Mouse (Mus musculus) kidney, adult 2 months (tissue): Measurements from ENCODE around the gene Vtn. TPM values are rescaled to one million over a fixed set of nuclear protein-coding genes. Genes with fewer than 3 reads are reported as not detected.

Experiments
- DNase-seq: peaks from one replicate; pipeline ENCODE4 v3.0.0; 2021
- H3K27ac ChIP-seq: fragments of 200-500 bp; 2 replicates; pipeline ENCODE4 v1.5.1; 2012; ENCODE audit warnings: low read depth, low read length, control low read depth, inconsistent platforms; ENCODE audit not compliant: insufficient read depth
- H3K27me3 ChIP-seq: fragments of 200-500 bp; replicated peaks from 2 replicates; pipeline ENCODE4 v1.6.1; 2012; ENCODE audit warnings: mild to moderate bottlenecking, moderate library complexity, low read length, inconsistent platforms; ENCODE audit not compliant: control insufficient read depth, insufficient read depth
- H3K36me3 ChIP-seq: fragments of 200-500 bp; 2 replicates; pipeline ENCODE4 v1.6.1; 2012; ENCODE audit warnings: mild to moderate bottlenecking, moderate library complexity, low read length, inconsistent platforms; ENCODE audit not compliant: control insufficient read depth, insufficient read depth
- H3K4me1 ChIP-seq: fragments of 200-500 bp; 2 replicates; pipeline ENCODE4 v1.6.1; 2011; ENCODE audit warnings: low read length; ENCODE audit not compliant: control insufficient read depth, insufficient read depth
- H3K4me3 ChIP-seq: fragments of 200-500 bp; 2 replicates; pipeline ENCODE4 v1.5.1; 2011; ENCODE audit warnings: mild to moderate bottlenecking, low read depth, low read length, control low read depth; ENCODE audit not compliant: insufficient read depth
- CTCF ChIP-seq: fragments of 200-500 bp; conservative IDR thresholded peaks from 2 replicates; pipeline ENCODE4 v1.5.1; 2011; ENCODE audit warnings: low read depth, mild to moderate bottlenecking, control low read depth, low read length, moderate library complexity, mixed read lengths; ENCODE audit not compliant: insufficient read depth, insufficient read length
- POLR2A ChIP-seq: fragments of 200-500 bp; IDR thresholded peaks from one replicate; pipeline ENCODE4 v1.6.1; 2011; ENCODE audit warnings: low read depth, low read length, control low read depth
- WGBS: fragments of 180-500 bp; shearing (Covaris S2); methylation state at CpG from one replicate; pipeline ENCODE4 v1.1.7; 2018; 5-methylcytosine and 5-hydroxymethylcytosine counted together
- polyA plus RNA-seq: library from polyadenylated mRNA; depleted of rRNA; stranded (reverse); fragments of >200 nt; gene quantifications from 2 replicates; pipeline ENCODE4 v1.2.3, GENCODE M21; 2012; rRNA removed

The Vtn gene
- polyA plus RNA-seq, result 3.3 and 3.6 TPM in 2 replicates

DNA sequence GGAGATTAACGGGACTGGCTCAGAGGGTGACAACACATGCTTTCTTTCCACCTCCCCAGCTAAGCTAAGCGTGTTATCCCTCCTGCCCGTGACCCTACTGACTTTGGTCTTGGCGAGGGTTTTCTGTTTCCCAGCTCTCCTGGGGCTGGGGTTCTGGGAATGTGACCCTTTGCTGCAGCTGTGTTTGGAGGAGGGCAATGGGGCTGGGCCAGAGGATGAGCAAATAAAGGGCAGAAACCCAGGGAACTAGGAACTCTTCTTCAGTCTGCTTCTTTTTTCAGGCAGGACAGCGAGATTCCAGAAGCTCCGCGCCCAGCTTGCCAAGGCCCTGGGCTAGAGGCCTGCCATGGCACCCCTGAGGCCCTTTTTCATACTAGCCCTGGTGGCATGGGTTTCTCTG lies at the start of gene Vtn:
Vtn (plus strand) TSS at position 88 of the 400 bp plus-strand sequence.
- TF ChIP-seq CTCF (no peak), POLR2A (no peak)
- no peak for DNase-seq
- 58% methylated on average over 7 of the region's 7 CpGs for WGBS
- peak within 1 kb of the TSS; percentile 24; the same call in 1 of the 2 replicates for H3K4me3 ChIP-seq
- H3K27ac ChIP-seq, result no peak within 1 kb of the TSS
- no peaks in the 10 kb centered on the region for H3K4me1 ChIP-seq
- no peaks in the 10 kb centered on the region; the same call in 1 of the 2 replicates for H3K27me3 ChIP-seq
- no peaks in the 10 kb centered on the region for H3K36me3 ChIP-seq

DNA sequence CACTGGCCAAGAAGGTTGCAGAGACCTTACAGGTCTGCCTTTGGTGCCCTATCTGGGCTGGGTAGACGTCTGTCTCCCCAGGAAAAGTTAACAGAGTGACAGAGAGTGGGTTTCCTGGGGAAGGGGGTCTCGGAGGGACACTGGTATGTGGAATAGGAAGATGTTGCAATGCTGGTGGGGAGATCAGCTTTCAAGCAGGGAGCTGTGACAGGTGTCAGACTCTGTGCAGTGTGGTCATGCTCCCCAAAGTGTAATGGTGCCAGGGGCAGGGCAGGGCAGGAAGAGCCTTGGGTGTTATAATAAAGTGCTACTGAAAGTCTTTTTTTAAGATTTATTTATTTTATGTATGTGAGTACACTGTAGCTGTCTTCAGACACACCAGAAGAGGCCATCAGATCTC lies 48.6 kb upstream of the Vtn start:
- WGBS, result 32% methylated on average over 2 of the region's 2 CpGs
- DNase-seq, result no peak
- H3K27me3 ChIP-seq, result no peaks in the 10 kb centered on the region
- no peak for TF ChIP-seq CTCF
- no peak for TF ChIP-seq POLR2A
- H3K27ac ChIP-seq, result no peak overlapping the region
- H3K4me1 ChIP-seq, result no peaks in the 10 kb centered on the region
- H3K4me3 ChIP-seq, result no peak overlapping the region
- H3K36me3 ChIP-seq, result no peaks in the 10 kb centered on the region

DNA sequence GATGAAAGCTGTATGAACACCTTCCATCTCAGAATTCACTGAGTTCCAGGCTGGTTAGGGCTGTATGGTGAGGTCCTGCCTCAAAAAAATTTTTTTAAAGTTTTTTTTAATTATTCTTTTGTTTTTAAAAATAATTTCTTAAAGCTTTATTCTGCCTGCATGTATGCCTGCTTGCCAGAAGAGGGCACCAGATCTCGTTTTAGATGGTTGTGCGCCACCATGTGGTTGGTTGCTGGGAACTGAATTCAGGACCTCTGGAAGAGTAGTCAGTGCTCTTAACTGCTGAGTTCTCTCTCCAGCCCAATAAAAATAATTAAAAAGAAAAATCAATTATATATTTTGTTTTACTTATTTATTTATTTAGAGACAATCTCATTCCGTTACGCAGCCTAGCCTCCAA lies 45.2 kb upstream of the Vtn start:
- Histone ChIP-seq H3K36me3 (no peaks in the 10 kb centered on the region), H3K27ac (no peak overlapping the region), H3K4me1 (no peaks in the 10 kb centered on the region), H3K27me3 (no peaks in the 10 kb centered on the region), H3K4me3 (no peak overlapping the region)
- no peak for TF ChIP-seq POLR2A
- peak; percentile 85 for TF ChIP-seq CTCF
- peak; percentile 68 for DNase-seq
- WGBS, result 21% methylated on average over 4 of the region's 4 CpGs

DNA sequence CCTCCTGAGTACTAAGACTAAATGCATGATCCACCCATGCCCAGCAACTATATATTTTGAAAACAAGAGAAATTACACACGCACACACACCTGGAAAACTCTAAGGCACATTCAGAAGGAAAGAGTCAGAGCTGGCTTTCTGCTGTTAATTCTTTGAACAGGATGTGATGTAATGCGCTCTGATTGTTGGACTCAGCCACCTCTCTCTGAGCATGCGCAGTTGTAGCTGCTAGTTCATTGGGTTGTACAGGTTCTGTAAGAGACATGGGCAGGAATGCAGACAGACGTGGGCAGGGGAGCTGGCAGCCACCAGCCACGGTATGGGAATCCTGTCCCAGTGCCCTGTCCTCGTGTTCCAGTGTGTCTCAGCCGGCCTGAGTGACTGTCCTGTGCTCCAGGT lies 44.6 kb upstream of the Vtn start:
- TF ChIP-seq CTCF, result no peak
- no peak for TF ChIP-seq POLR2A
- no peak for DNase-seq
- Histone ChIP-seq H3K4me1 (no peaks in the 10 kb centered on the region), H3K27me3 (no peaks in the 10 kb centered on the region), H3K27ac (no peak overlapping the region), H3K4me3 (no peak overlapping the region), H3K36me3 (no peaks in the 10 kb centered on the region)
- 68% methylated on average over 7 of the region's 7 CpGs for WGBS

DNA sequence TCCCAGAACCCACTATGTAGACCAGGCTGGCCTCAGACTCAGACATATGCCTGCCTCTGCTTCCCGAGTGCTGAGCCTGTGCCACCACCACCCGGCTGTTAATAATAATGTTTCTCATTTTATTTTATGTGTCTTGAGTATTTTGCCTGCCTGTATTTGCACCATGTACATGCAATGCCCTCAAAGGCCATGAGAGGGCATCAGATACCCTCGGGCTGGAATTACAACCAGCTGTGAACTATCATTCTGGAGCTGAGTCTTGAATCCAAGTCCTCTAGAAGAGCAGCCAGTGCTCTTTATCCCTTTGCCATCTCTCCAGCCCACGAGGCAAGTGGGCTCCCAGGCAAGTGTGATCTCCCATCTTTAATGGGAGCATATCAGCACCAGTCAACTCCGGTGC lies 43.6 kb upstream of the Vtn start:
- H3K4me1 ChIP-seq, result no peaks in the 10 kb centered on the region
- no peak overlapping the region for H3K27ac ChIP-seq
- H3K4me3 ChIP-seq, result no peak overlapping the region
- DNase-seq, result peak; percentile 64
- no peak for TF ChIP-seq POLR2A
- TF ChIP-seq CTCF, result peak; percentile 72
- no peaks in the 10 kb centered on the region for H3K27me3 ChIP-seq
- no peaks in the 10 kb centered on the region for H3K36me3 ChIP-seq
- WGBS, result 35% methylated on average over 5 of the region's 5 CpGs

DNA sequence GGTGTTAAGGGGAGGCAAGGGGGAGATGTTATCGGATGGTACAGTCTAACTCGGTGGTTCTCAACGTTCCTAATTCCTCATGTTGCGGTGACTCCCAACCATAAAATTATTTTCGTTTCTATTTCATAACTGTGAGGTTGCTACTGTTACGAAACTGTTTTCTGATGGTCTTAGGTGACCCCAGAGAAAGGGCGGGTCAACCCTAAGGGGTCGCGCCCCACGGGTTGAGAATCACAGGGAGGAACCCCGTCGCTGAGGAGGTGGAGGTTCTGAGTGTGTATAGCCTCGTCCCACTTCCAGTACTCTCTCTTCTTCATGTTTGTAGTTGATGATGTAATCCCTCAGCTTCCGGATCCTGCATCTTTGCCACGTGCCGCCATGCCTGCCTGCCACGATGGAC lies 40.2 kb upstream of the Vtn start:
- no peak for TF ChIP-seq POLR2A
- TF ChIP-seq CTCF, result no peak
- H3K27me3 ChIP-seq, result no peaks in the 10 kb centered on the region
- H3K36me3 ChIP-seq, result no peaks in the 10 kb centered on the region
- no peak overlapping the region for H3K27ac ChIP-seq
- no peak for DNase-seq
- 78% methylated on average over 17 of the region's 17 CpGs for WGBS
- H3K4me1 ChIP-seq, result no peaks in the 10 kb centered on the region
- H3K4me3 ChIP-seq, result no peak overlapping the region

DNA sequence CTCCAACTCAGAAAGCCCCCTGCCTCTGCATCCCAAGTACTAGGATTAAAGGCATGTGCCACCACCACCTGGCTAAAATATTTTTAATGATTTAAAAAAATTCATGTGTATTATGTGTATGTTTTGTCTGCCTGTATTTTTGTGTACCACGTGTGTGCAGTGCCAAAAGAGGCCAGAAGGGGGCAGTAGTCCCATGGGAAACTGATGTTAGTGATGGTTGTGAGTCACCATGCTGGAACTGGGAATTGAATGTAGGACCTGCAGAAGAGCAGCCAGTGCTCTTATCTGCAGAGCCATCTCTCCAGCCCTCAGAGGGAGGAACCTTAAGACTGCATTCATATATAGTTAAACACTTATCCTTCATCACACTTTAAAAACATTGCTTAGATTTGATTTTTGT lies 37.0 kb upstream of the Vtn start:
- DNase-seq, result no peak
- H3K4me1 ChIP-seq, result 0 out of 2 replicates have a peak, but pooled peaks cover 5% of the 10 kb centered on the region
- no peaks in the 10 kb centered on the region for H3K27me3 ChIP-seq
- no peaks in the 10 kb centered on the region for H3K36me3 ChIP-seq
- TF ChIP-seq POLR2A, result no peak
- peak; percentile 35 for TF ChIP-seq CTCF
- no peak overlapping the region for H3K4me3 ChIP-seq
- 74% methylated on average over 1 of the region's 1 CpGs for WGBS
- no peak overlapping the region for H3K27ac ChIP-seq

GRCm38 (mm10) chr11:78462669-78463068 lies 36.2 kb upstream of the Vtn start:
- no peak overlapping the region for H3K27ac ChIP-seq
- 90% methylated on average over 5 of the region's 5 CpGs for WGBS
- TF ChIP-seq POLR2A, result no peak
- no peak for TF ChIP-seq CTCF
- H3K36me3 ChIP-seq, result no peaks in the 10 kb centered on the region
- 0 out of 2 replicates have a peak, but pooled peaks cover 5% of the 10 kb centered on the region for H3K4me1 ChIP-seq
- no peak overlapping the region for H3K4me3 ChIP-seq
- no peak for DNase-seq
- no peaks in the 10 kb centered on the region for H3K27me3 ChIP-seq
